Mouse (Mus musculus) heart, embryonic 11.5 days (tissue): ENCODE data around the gene B3galnt2. TPM values are rescaled to one million over a fixed set of nuclear protein-coding genes. Genes with fewer than 3 reads are reported as not detected.
A peak's percentile ranks its signal among the peaks of the same experiment; 100 is the strongest.
"Not testable (repeated sequence)": the region's sequence is repeated elsewhere in the genome, so short reads cannot be mapped to it uniquely, and the experiment has no call there.

Experiments used
- ATAC-seq: fragments of 200-750 bp; cut with Nextera tagmentation; replicated peaks from 2 replicates; pipeline ENCODE4 v1.8.0; 2017; ENCODE audit warnings: moderate library complexity; ENCODE audit not compliant: insufficient number of reproducible peaks, low FRiP score, low TSS enrichment
- H3K27ac ChIP-seq: fragments of 300-500 bp; sonication (generic); 2 replicates; pipeline ENCODE4 v1.5.1; 2014; ENCODE audit warnings: mild to moderate bottlenecking, low read depth, low read length
- H3K27me3 ChIP-seq: fragments of 300-500 bp; sonication (generic); 2 replicates; pipeline ENCODE4 v1.6.1; 2014; ENCODE audit warnings: mild to moderate bottlenecking, low read length, mixed read lengths; ENCODE audit not compliant: control insufficient read depth, insufficient read depth
- H3K36me3 ChIP-seq: fragments of 300-500 bp; sonication (generic); 2 replicates; pipeline ENCODE4 v1.6.1; 2014; ENCODE audit warnings: mild to moderate bottlenecking, low read length, moderate library complexity, mixed read lengths; ENCODE audit not compliant: control insufficient read depth, insufficient read depth
- H3K4me1 ChIP-seq: fragments of 300-500 bp; sonication (generic); 2 replicates; pipeline ENCODE4 v1.6.1; 2014; ENCODE audit warnings: low read length; ENCODE audit not compliant: control insufficient read depth, insufficient read depth
- H3K4me2 ChIP-seq: fragments of 300-500 bp; sonication (generic); 2 replicates; pipeline ENCODE4 v1.6.1; 2014; ENCODE audit warnings: mild to moderate bottlenecking, moderate library complexity
- H3K4me3 ChIP-seq: fragments of 300-500 bp; sonication (generic); 2 replicates; pipeline ENCODE4 v1.5.1; 2014; ENCODE audit warnings: low read depth, low read length
- H3K9ac ChIP-seq: fragments of 300-500 bp; sonication (generic); 2 replicates; pipeline ENCODE4 v1.6.1; 2014; ENCODE audit warnings: mild to moderate bottlenecking, low read depth, low read length, moderate library complexity
- H3K9me3 ChIP-seq: fragments of 300-500 bp; sonication (generic); replicated peaks from 2 replicates; pipeline ENCODE4 v1.6.1; 2016; ENCODE audit warnings: low read length; ENCODE audit not compliant: control insufficient read depth
- WGBS: fragments of 180-500 bp; shearing (Covaris S2); extraction: QIAGEN DNeasy Blood & Tissue Kit; methylation state at CpG from one replicate; pipeline ENCODE4 v1.1.7; 2014; ENCODE audit not compliant: insufficient replicate concordance; 5-methylcytosine and 5-hydroxymethylcytosine counted together
- polyA plus RNA-seq: library from polyadenylated mRNA; unstranded; fragments of >200 nt; fragmentation: Nextera tagmentation; extraction: Ambion mirVana; gene quantifications from 2 replicates; pipeline ENCODE4 v1.2.1, GENCODE M21; 2014

B3galnt2 gene
- polyA plus RNA-seq, 1 experiment from 2014 or later = 23.5 TPM

GRCm38 (mm10) chr13:14014540-14014939 lies 60.3 kb downstream of the B3galnt2 start:
- WGBS = 92% methylated on average over 4 of the region's 4 CpGs
- Histone ChIP-seq H3K9ac (no peak overlapping the region), H3K4me1 (no peaks in the 10 kb centered on the region), H3K27ac (no peak overlapping the region), H3K36me3 (peaks cover 9% of the 10 kb centered on the region), H3K27me3 (no peaks in the 10 kb centered on the region), H3K9me3 (no peaks in the 10 kb centered on the region), H3K4me2 (no peak overlapping the region), H3K4me3 (no peak overlapping the region)
- no peak for ATAC-seq

GRCm38 (mm10) chr13:14015609-14016008 lies 61.3 kb downstream of the B3galnt2 start:
- 89% methylated on average over 6 of the region's 6 CpGs for WGBS
- H3K9me3 ChIP-seq = no peaks in the 10 kb centered on the region
- no peak overlapping the region for H3K9ac ChIP-seq
- H3K36me3 ChIP-seq = peaks cover 6% of the 10 kb centered on the region
- H3K27me3 ChIP-seq = no peaks in the 10 kb centered on the region
- H3K4me1 ChIP-seq = no peaks in the 10 kb centered on the region
- H3K4me3 ChIP-seq = no peak overlapping the region
- ATAC-seq = no peak
- H3K4me2 ChIP-seq = no peak overlapping the region
- no peak overlapping the region for H3K27ac ChIP-seq

DNA sequence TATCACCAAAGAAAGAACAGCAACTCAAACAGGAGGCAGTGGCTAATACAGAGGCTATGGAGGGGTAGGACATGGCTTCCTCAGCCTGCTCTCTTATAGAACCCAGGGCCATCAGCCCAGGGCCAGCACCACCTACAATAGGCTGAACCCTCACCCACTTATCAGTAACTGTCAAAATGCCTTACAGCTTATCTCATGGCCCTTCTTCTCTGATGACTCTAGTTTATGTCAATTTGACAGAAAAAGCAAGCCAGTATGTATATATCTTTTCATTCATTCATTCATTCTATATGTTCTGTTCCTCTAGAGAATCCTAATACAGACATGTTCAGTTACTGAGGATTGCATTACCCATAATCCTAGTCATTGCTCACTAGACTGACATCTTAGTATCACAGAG lies 64.0 kb downstream of the B3galnt2 start:
- Histone ChIP-seq H3K27ac (no peak overlapping the region), H3K36me3 (no peaks in the 10 kb centered on the region; the same call in 1 of the 2 replicates), H3K4me3 (no peak overlapping the region), H3K27me3 (no peaks in the 10 kb centered on the region), H3K9ac (no peak overlapping the region), H3K4me1 (no peaks in the 10 kb centered on the region), H3K9me3 (no peaks in the 10 kb centered on the region), H3K4me2 (no peak overlapping the region)
- ATAC-seq = 0 out of 2 replicates have a peak, but pooled peaks have one; percentile 57

DNA sequence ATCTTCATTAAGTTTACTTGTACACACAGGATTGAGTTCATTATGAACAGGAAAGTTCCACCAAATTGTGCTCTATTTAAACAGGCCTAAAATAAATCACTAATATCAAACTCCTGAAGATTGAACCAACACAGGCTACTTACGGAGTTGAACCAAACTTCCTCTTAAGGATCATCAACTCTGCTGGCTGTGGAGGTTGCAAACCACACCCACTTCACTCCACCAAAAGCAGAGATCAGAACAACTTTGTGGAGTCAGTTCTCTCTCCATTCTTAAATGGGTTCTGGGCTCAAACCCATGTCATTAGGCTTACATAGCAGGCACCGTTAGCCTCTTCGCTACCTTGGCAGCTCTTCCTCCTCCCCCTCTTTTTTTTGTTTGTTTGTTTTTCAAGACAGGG lies 64.6 kb downstream of the B3galnt2 start:
- H3K27me3 ChIP-seq = no peaks in the 10 kb centered on the region
- H3K4me2 ChIP-seq = no peak overlapping the region
- no peak for ATAC-seq
- H3K36me3 ChIP-seq = no peaks in the 10 kb centered on the region; the same call in 1 of the 2 replicates
- H3K9me3 ChIP-seq = no peaks in the 10 kb centered on the region
- no peaks in the 10 kb centered on the region for H3K4me1 ChIP-seq
- H3K4me3 ChIP-seq = no peak overlapping the region
- H3K27ac ChIP-seq = no peak overlapping the region
- 87% methylated on average over 3 of the region's 3 CpGs for WGBS
- no peak overlapping the region for H3K9ac ChIP-seq

GRCm38 (mm10) chr13:14021417-14021816 lies 67.1 kb downstream of the B3galnt2 start:
- WGBS = 36% methylated on average over 9 of the region's 12 CpGs
- not testable (repeated sequence) for H3K36me3 ChIP-seq

GRCm38 (mm10) chr13:14025554-14025953 lies 71.3 kb downstream of the B3galnt2 start:
- Histone ChIP-seq H3K36me3 (peaks cover 5% of the 10 kb centered on the region; the same call in 1 of the 2 replicates), H3K27ac (no peak overlapping the region), H3K27me3 (no peaks in the 10 kb centered on the region), H3K4me2 (no peak overlapping the region), H3K9ac (no peak overlapping the region), H3K4me1 (no peaks in the 10 kb centered on the region), H3K4me3 (no peak overlapping the region), H3K9me3 (no peaks in the 10 kb centered on the region)
- 90% methylated on average over 6 of the region's 6 CpGs for WGBS
- ATAC-seq = no peak

More at GRCm38 (mm10) chr13:14021417-14021816, 67.1 kb downstream of the B3galnt2 start:
- not testable (repeated sequence) for H3K27me3 ChIP-seq, H3K9ac ChIP-seq, ATAC-seq, H3K27ac ChIP-seq, H3K4me2 ChIP-seq, H3K9me3 ChIP-seq, H3K4me3 ChIP-seq, H3K4me1 ChIP-seq

- H3K4me3 ChIP-seq = no peak overlapping the region
- 92% methylated on average over 6 of the region's 6 CpGs for WGBS
- ATAC-seq = no peak
These were observed 72.0 kb downstream of the B3galnt2 start for GRCm38 (mm10) chr13:14026154-14026820.

GRCm38 (mm10) chr13:14033309-14034072 lies 79.2 kb downstream of the B3galnt2 start:
- H3K9ac ChIP-seq = no peak overlapping the region
- no peak overlapping the region for H3K4me3 ChIP-seq
- no peak overlapping the region for H3K4me2 ChIP-seq
- no peaks in the 10 kb centered on the region for H3K36me3 ChIP-seq
- peaks cover 3% of the 10 kb centered on the region; the same call in 1 of the 2 replicates for H3K4me1 ChIP-seq
- WGBS = 78% methylated on average over 5 of the region's 5 CpGs
- ATAC-seq = peak; percentile 52; the same call in 1 of the 2 replicates
- no peaks in the 10 kb centered on the region for H3K9me3 ChIP-seq
- H3K27ac ChIP-seq = peak overlapping the region; percentile 64; the same call in 1 of the 2 replicates
- H3K27me3 ChIP-seq = no peaks in the 10 kb centered on the region

More at GRCm38 (mm10) chr13:14026154-14026820, 72.0 kb downstream of the B3galnt2 start:
- Histone ChIP-seq H3K27ac (no peak overlapping the region), H3K36me3 (peaks cover 5% of the 10 kb centered on the region; the same call in 1 of the 2 replicates), H3K9me3 (no peaks in the 10 kb centered on the region), H3K4me1 (no peaks in the 10 kb centered on the region), H3K9ac (no peak overlapping the region), H3K4me2 (no peak overlapping the region), H3K27me3 (no peaks in the 10 kb centered on the region)
